Mouse (Mus musculus) heart, embryonic 15.5 days (tissue): Measurements from ENCODE around the gene Ripor3. TPM values are rescaled to one million over a fixed set of nuclear protein-coding genes. Genes with fewer than 3 reads are reported as not detected.

Source experiments
- ATAC-seq: fragments of 200-750 bp; cut with Nextera tagmentation; replicated peaks from 2 replicates; pipeline ENCODE4 v1.8.0; 2017; ENCODE audit warnings: low read depth, moderate TSS enrichment; ENCODE audit not compliant: insufficient number of reproducible peaks, insufficient read depth, low FRiP score
- H3K27ac ChIP-seq: fragments of 300-500 bp; sonication (generic); 2 replicates; pipeline ENCODE4 v1.5.1; 2015; ENCODE audit warnings: mild to moderate bottlenecking, inconsistent platforms
- H3K27me3 ChIP-seq: fragments of 300-500 bp; sonication (generic); 2 replicates; pipeline ENCODE4 v1.6.1; 2015; ENCODE audit warnings: inconsistent platforms
- H3K36me3 ChIP-seq: fragments of 300-500 bp; sonication (generic); 2 replicates; pipeline ENCODE4 v1.6.1; 2015; ENCODE audit warnings: mild to moderate bottlenecking, inconsistent platforms
- H3K4me1 ChIP-seq: fragments of 300-500 bp; sonication (generic); replicated peaks from 2 replicates; pipeline ENCODE4 v1.6.1; 2015; ENCODE audit warnings: inconsistent platforms
- H3K4me2 ChIP-seq: fragments of 300-500 bp; sonication (generic); 2 replicates; pipeline ENCODE4 v1.6.1; 2015; ENCODE audit warnings: inconsistent platforms, mild to moderate bottlenecking, moderate library complexity
- H3K4me3 ChIP-seq: fragments of 300-500 bp; sonication (generic); 2 replicates; pipeline ENCODE4 v1.5.1; 2015; ENCODE audit warnings: mild to moderate bottlenecking, inconsistent platforms
- H3K9ac ChIP-seq: fragments of 300-500 bp; sonication (generic); 2 replicates; pipeline ENCODE4 v1.6.1; 2015; ENCODE audit warnings: mild to moderate bottlenecking, inconsistent platforms
- H3K9me3 ChIP-seq: fragments of 300-500 bp; sonication (generic); replicated peaks from 2 replicates; pipeline ENCODE4 v1.6.1; 2016; ENCODE audit warnings: inconsistent platforms
- WGBS: fragments of 180-500 bp; shearing (Covaris S2); methylation state at CpG from one replicate; pipeline ENCODE4 v1.1.7; 2015; ENCODE audit warnings: mixed read lengths; 5-methylcytosine and 5-hydroxymethylcytosine counted together
- polyA plus RNA-seq: library from polyadenylated mRNA; unstranded; fragments of >200 nt; fragmentation: Nextera tagmentation; extraction: Ambion mirVana; gene quantifications from 2 replicates; pipeline ENCODE4 v1.2.1, GENCODE M21; 2015

Ripor3 gene
- polyA plus RNA-seq, 1 experiment from 2014 or later: 0.93 TPM

DNA sequence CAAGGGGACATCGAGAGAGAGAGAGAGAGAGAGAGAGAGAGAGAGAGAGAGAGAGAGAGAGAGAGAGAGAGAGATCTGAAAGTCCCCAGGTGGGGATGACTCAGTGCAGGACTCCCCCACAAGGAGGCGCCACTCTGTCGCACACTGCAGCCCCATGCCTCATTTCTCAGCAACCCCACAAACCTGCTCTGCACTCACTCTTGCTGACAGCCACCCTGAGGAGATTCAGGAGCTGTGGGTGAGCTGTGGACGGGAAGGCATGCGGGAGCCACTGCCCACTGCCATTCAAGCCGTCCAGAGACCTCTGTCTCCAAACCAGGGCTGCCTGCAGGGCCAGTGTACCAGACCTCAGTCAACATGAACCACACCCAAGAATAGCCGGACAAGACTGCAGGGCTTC is 23.7 kb downstream of the Ripor3 start:
- H3K27ac ChIP-seq: no peak overlapping the region
- no peaks in the 10 kb centered on the region; the same call in 1 of the 2 replicates for H3K27me3 ChIP-seq
- 18% methylated on average over 7 of the region's 7 CpGs for WGBS
- no peak for ATAC-seq
- no peak overlapping the region for H3K4me3 ChIP-seq
- H3K4me2 ChIP-seq: 0 out of 2 replicates have a peak overlapping the region, but pooled peaks have one; percentile 12
- no peaks in the 10 kb centered on the region for H3K9me3 ChIP-seq
- H3K9ac ChIP-seq: no peak overlapping the region
- no peaks in the 10 kb centered on the region for H3K36me3 ChIP-seq
- H3K4me1 ChIP-seq: peaks cover 33% of the 10 kb centered on the region

DNA sequence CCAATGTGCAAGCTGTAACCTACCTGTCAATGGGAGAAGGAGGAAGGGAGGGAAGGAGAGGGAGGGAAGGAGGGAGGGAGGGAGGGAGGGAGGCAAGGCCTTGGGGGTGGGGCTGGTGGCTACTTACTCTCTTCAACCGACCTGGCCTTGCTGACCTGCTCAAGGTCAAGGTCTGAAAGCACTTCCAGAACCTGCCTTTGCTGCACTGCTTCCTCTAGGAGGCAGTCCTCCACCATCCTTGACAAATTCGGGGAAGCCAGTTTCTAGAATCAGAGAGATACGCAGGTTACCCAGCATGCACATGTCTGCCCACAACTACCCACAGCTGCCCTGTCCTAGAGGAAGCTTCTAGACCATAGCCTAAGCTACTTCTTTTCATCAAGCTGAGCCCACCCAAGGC is 25.5 kb downstream of the Ripor3 start:
- ATAC-seq: no peak
- Histone ChIP-seq H3K36me3 (no peaks in the 10 kb centered on the region), H3K4me2 (no peak overlapping the region), H3K27ac (no peak overlapping the region), H3K9me3 (no peaks in the 10 kb centered on the region), H3K9ac (no peak overlapping the region), H3K4me3 (no peak overlapping the region), H3K27me3 (no peaks in the 10 kb centered on the region), H3K4me1 (peaks cover 33% of the 10 kb centered on the region)
- 40% methylated on average over 3 of the region's 3 CpGs for WGBS

DNA sequence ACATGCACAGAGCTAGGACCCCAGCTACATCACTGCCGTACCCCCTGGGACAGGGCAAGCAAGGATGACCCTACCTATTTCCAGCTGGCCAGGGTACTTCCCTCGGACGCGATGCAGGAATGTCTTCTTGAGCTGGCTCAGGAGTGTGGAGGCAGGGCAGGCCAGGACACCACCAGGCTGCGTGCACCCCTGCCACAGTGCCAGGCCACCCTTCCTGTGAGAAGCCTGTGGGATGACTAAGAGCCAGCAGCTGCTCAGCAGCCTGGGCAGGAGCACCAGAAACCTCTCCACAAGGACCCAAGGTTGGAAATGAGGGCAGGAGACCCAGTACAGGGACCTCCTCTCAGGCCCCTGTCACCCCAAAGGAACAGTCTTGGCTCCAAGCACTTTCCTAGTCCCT is 26.0 kb downstream of the Ripor3 start:
- Histone ChIP-seq H3K9me3 (no peaks in the 10 kb centered on the region), H3K9ac (no peak overlapping the region), H3K4me2 (no peak overlapping the region), H3K27ac (no peak overlapping the region), H3K27me3 (no peaks in the 10 kb centered on the region), H3K4me1 (peaks cover 27% of the 10 kb centered on the region), H3K36me3 (no peaks in the 10 kb centered on the region), H3K4me3 (no peak overlapping the region)
- WGBS: 82% methylated on average over 5 of the region's 5 CpGs
- no peak for ATAC-seq

DNA sequence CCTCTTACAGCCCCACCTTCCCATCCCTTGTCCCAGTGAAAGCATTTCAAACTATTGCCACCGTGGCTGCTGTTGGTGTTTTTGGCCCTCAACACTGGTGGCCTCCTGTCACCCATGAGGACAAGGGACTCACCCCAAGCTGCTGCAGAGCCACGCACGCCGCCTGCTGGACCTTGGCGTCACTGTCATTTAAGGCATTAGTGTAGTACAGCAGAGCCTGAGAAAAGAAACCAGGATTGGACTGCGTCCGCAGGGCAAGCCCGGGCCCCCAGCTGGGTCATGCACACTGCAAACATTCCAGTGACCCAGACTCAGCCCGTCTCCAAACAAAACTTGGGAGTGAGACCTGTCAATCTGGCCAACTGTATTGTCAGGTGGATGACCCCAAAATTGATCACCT is 27.8 kb downstream of the Ripor3 start:
- no peaks in the 10 kb centered on the region for H3K27me3 ChIP-seq
- H3K36me3 ChIP-seq: no peaks in the 10 kb centered on the region; the same call in 1 of the 2 replicates
- no peak for ATAC-seq
- peaks cover 17% of the 10 kb centered on the region for H3K4me1 ChIP-seq
- H3K4me3 ChIP-seq: no peak overlapping the region
- WGBS: 57% methylated on average over 9 of the region's 9 CpGs
- H3K27ac ChIP-seq: no peak overlapping the region
- H3K4me2 ChIP-seq: no peak overlapping the region
- H3K9me3 ChIP-seq: no peaks in the 10 kb centered on the region
- H3K9ac ChIP-seq: no peak overlapping the region

DNA sequence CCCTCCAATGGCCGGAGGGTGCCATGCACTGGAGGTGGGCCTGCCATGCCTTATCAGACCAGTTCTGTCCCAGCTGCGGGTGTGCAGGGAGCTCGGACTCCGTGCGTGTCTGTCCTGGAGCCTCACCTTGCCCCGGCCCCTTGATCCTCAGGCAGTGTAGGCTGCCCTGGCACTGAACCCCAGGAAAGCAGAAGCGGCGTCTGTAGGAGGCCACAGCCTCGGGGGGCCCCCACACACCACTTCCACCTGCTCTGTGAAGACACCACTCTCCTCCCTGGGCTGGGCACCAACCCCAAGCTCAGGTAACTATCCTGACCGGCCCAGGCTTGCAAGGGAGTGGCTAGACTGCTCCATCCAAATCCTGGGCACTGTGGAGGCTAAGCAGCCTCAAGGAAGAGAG is 30.0 kb downstream of the Ripor3 start:
- no peaks in the 10 kb centered on the region for H3K9me3 ChIP-seq
- H3K4me3 ChIP-seq: no peak overlapping the region
- H3K4me1 ChIP-seq: peaks cover 11% of the 10 kb centered on the region; the same call in 1 of the 2 replicates
- ATAC-seq: no peak
- no peak overlapping the region for H3K27ac ChIP-seq
- H3K4me2 ChIP-seq: no peak overlapping the region
- H3K27me3 ChIP-seq: no peaks in the 10 kb centered on the region
- peaks cover 11% of the 10 kb centered on the region; the same call in 1 of the 2 replicates for H3K36me3 ChIP-seq
- H3K9ac ChIP-seq: no peak overlapping the region
- WGBS: 84% methylated on average over 10 of the region's 10 CpGs

DNA sequence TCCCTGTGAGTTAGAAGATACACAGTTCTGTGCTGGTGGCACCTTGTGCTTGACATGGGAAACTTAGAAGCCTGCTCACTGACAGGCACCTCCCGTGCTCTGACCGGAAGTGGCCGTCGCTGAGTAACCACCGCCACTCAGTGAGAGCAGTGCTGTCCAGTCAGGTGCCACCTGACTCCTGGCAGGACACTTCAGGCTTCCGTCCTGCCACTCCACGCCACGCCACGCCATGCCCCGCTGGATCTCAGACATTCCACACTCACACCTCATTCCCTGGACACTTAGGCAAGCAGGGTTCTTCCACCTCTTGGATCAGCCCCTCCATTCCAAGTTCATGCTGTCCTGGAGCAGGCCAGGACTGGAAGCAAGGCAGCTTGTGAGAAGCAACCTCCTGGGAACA is 32.1 kb downstream of the Ripor3 start:
- Histone ChIP-seq H3K4me2 (no peak overlapping the region), H3K9ac (no peak overlapping the region), H3K27ac (no peak overlapping the region), H3K36me3 (peaks cover 24% of the 10 kb centered on the region; the same call in 1 of the 2 replicates), H3K27me3 (no peaks in the 10 kb centered on the region), H3K9me3 (no peaks in the 10 kb centered on the region), H3K4me3 (no peak overlapping the region), H3K4me1 (peaks cover 14% of the 10 kb centered on the region)
- no peak for ATAC-seq
- 77% methylated on average over 10 of the region's 10 CpGs for WGBS

DNA sequence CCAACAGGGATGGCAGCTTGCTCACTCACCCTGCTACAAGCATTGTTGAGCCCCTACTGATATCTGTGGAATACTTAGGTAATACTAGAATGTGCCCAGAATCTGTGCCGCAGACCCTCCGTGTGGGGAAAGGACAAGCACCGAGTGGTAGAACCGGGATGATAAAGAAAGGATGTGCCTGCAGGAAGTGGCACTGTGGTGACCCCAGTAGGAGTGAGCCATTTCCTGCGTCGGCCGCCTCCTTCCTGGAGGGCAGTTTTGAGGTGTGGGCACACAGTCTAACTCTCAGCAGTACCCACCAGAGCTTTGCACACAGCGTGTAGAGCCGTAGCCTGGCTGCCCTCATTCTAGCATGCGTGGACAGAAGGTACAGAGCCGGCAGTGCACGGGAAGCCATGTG is 34.7 kb downstream of the Ripor3 start:
- 84% methylated on average over 12 of the region's 12 CpGs for WGBS
- H3K4me3 ChIP-seq: no peak overlapping the region
- no peak overlapping the region for H3K4me2 ChIP-seq
- ATAC-seq: no peak
- H3K9ac ChIP-seq: no peak overlapping the region
- peaks cover 34% of the 10 kb centered on the region; the same call in 1 of the 2 replicates for H3K36me3 ChIP-seq
- peaks cover 29% of the 10 kb centered on the region for H3K4me1 ChIP-seq
- no peak overlapping the region for H3K27ac ChIP-seq
- no peaks in the 10 kb centered on the region for H3K9me3 ChIP-seq
- no peaks in the 10 kb centered on the region for H3K27me3 ChIP-seq

DNA sequence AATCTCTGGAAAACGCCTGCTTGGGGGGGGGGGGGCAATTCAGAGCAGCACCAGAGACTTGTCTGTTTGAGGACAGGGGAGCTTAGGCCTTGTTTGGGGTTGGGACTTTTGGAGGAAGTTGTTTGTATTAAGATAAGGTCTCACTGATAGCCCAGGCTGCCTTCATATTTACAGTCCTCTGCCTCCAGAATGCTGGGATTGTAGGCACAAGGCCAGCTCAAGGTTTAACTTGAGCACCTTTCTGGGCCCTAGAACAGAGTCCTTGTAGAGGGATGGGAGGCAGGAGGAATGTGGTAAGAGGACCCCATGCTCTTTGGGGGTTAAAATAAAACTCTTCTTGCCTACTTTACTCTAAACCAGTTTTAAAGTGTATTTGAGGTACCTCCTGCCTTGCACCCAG is 37.6 kb downstream of the Ripor3 start:
- H3K9me3 ChIP-seq: no peaks in the 10 kb centered on the region
- peaks cover 52% of the 10 kb centered on the region; the same call in 1 of the 2 replicates for H3K36me3 ChIP-seq
- no peak overlapping the region for H3K4me3 ChIP-seq
- no peaks in the 10 kb centered on the region for H3K27me3 ChIP-seq
- no peak for ATAC-seq
- peak overlapping the region; percentile 23; the same call in 1 of the 2 replicates for H3K27ac ChIP-seq
- no peak overlapping the region for H3K9ac ChIP-seq
- peaks cover 29% of the 10 kb centered on the region for H3K4me1 ChIP-seq
- WGBS: 11% methylated on average over 1 of the region's 1 CpGs
- H3K4me2 ChIP-seq: no peak overlapping the region

DNA sequence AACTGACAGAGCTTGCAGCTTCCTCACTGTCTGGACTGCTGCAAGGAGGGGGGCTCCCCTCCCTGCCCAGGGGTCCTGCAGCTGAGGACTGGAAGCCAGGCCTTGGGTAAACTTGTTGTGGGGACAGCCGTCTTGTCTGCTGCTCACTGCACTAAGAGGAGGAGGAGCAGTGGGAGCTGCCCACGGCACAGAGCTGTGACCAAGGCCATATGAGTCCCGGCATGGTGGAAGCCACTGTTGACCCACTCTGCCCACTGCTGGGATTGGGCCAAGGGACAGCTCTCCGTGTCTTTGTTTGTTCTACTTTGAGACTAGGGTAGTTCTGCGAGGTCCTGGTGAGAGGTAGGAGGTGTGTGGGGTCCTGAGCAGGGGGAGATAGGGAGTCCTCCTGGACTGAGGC is 38.3 kb downstream of the Ripor3 start:
- H3K4me1 ChIP-seq: peaks cover 29% of the 10 kb centered on the region
- no peak overlapping the region for H3K9ac ChIP-seq
- ATAC-seq: no peak
- H3K27ac ChIP-seq: peak overlapping the region; percentile 31; the same call in 1 of the 2 replicates
- WGBS: 40% methylated on average over 5 of the region's 5 CpGs
- no peaks in the 10 kb centered on the region for H3K9me3 ChIP-seq
- H3K36me3 ChIP-seq: peaks cover 58% of the 10 kb centered on the region; the same call in 1 of the 2 replicates
- no peaks in the 10 kb centered on the region for H3K27me3 ChIP-seq
- no peak overlapping the region for H3K4me3 ChIP-seq
- H3K4me2 ChIP-seq: no peak overlapping the region

DNA sequence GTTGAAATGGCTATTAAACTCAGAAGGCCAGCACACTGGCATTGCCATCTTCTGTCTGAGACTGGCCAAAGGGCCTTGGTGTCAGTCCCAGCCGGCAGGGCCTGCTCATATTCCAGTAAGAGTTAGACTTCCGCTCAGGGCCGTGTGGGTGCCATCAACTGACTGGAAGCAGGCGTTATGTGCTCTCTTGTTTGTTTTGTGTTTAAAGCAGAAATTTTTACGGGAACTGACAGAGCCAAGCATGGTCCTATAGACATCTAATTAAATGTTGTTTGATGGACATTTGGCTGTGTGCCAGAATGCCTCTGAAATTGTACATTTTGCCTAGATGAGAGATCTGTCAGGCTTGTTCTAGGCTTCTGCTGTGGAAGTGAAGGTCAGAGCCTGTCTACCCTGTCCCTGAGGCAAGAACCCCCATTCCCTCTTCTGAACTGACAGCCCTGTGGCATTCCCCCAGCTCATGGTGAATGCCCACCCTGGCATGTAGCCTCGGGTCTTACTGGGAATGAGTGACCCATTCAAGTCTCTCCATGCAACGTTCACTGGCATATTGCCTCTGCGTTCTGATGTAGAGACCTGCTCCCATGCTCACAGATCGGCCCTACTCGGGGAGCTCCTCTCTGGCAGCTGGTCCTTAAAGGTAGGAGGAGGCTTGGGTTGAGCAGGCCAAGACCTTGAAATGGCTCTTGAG is 40.4 kb downstream of the Ripor3 start:
- Histone ChIP-seq H3K27ac (no peak overlapping the region), H3K36me3 (peaks cover 64% of the 10 kb centered on the region), H3K9ac (no peak overlapping the region), H3K27me3 (no peaks in the 10 kb centered on the region), H3K4me1 (peaks cover 24% of the 10 kb centered on the region), H3K4me2 (no peak overlapping the region), H3K9me3 (no peaks in the 10 kb centered on the region), H3K4me3 (no peak overlapping the region)
- no peak for ATAC-seq
- 79% methylated on average over 10 of the region's 10 CpGs for WGBS

DNA sequence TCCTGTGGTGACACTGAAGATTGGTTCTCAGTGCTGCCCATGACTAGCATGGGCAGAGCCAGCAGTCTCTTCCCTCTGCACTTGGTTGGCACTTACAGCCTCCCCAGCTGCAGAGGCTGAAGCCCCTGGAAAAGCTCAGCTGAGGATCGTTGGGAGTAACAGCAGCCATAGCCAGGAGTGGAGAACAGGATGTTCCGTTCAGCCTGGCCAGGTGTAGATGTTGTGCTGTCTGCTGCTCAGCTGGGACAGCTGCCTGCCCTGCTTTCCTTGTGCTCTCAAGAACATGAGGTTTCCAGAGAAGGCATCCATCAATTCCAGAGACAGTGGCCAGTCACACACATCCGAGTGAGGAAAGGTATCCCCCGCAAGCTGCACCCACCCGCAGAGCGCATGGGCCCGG is 41.9 kb downstream of the Ripor3 start:
- H3K36me3 ChIP-seq: peaks cover 60% of the 10 kb centered on the region
- H3K9ac ChIP-seq: no peak overlapping the region
- H3K27ac ChIP-seq: no peak overlapping the region
- H3K4me2 ChIP-seq: no peak overlapping the region
- peaks cover 29% of the 10 kb centered on the region for H3K4me1 ChIP-seq
- H3K4me3 ChIP-seq: no peak overlapping the region
- no peaks in the 10 kb centered on the region for H3K27me3 ChIP-seq
- H3K9me3 ChIP-seq: no peaks in the 10 kb centered on the region
- WGBS: 90% methylated on average over 7 of the region's 7 CpGs
- ATAC-seq: no peak

DNA sequence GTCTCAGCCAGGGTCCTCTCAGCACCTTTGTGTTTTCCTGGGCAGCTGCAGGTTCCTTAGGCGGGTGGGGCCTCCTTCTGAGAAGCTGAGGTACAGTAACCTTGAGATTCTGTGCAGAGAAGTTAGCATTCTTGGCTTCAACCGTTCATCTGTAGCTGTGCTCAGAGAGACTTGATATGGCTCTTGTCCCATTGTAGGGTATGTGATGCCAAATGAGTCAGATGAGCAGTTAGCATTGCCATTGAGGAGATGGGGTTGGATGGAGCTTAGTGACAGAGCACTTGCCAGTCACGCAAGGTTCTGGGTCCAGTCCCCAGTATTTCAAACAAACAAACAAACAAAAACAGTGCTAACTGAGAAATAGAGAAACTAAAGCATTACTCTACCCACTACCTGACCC is 44.5 kb downstream of the Ripor3 start:
- H3K27ac ChIP-seq: no peak overlapping the region
- H3K36me3 ChIP-seq: peaks cover 50% of the 10 kb centered on the region
- WGBS: 73% methylated on average over 3 of the region's 3 CpGs
- H3K27me3 ChIP-seq: no peaks in the 10 kb centered on the region
- no peaks in the 10 kb centered on the region for H3K9me3 ChIP-seq
- peaks cover 29% of the 10 kb centered on the region for H3K4me1 ChIP-seq
- no peak for ATAC-seq
- H3K4me3 ChIP-seq: no peak overlapping the region
- H3K4me2 ChIP-seq: no peak overlapping the region
- H3K9ac ChIP-seq: no peak overlapping the region
